Mouse (Mus musculus) CD4-positive, CD25-positive, alpha-beta regulatory T cell, adult 9 weeks (primary cell): ENCODE measurements around the gene Gm32687. TPM values are rescaled to one million over a fixed set of nuclear protein-coding genes. Genes with fewer than 3 reads are reported as not detected.

Experiments
- polyA plus RNA-seq: library from polyadenylated mRNA; unstranded; fragments of 100-300 nt; shearing (Covaris generic); gene quantifications from one replicate; pipeline ENCODE4 v1.2.1, GENCODE M21; 2017

The Gm32687 gene
- 15.3 TPM for polyA plus RNA-seq

DNA sequence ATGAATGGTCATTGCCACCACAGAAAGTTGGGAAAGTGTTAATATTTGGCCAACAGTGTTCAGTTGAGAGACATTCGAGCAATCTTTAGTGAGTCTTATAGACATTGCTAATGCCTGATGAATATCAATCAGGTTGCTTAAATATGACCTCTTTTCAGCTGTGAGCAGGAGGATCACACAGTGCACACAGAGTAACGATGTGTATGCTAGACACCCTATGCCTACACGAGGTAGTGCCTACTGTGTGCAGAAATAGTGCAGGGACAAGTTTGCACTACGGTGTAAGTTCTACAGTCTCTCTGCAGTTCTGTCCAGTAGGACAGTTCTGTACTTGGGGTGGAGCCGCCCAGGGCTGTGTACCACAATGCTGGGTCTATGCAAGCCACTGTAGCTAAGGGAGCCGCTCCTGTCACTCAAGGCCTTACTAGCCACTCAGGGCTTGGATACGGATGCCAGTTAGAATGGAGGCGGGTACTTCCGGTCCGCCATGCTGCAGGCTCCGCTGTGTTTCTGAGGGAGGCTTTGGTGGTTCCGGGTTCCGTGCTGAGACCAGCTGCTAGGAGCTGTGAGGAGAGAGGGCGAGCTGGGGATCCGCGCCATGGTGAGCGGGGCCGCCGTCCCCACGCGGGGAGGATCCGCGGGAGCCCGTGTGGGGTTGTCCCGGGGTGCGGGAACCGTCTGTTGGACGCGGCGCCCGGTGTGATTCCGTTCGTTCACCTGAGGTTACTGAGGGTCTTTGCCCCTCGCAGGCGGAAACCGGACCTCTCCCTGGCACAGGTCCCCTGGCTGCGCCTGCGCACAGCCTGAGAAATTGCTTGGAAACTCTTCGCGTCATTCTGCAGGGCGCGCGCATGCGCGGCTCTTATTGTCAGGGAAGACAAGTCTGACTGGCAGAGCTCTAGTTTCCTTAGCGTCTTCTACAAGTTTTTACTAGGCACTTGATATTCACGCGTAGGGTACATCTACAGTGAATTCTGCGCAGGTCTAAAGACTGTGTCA is at the start of gene Gm32687:
Gene Gm32687, plus strand, starts transcription at position 526 of the 999 bp plus-strand sequence.

DNA sequence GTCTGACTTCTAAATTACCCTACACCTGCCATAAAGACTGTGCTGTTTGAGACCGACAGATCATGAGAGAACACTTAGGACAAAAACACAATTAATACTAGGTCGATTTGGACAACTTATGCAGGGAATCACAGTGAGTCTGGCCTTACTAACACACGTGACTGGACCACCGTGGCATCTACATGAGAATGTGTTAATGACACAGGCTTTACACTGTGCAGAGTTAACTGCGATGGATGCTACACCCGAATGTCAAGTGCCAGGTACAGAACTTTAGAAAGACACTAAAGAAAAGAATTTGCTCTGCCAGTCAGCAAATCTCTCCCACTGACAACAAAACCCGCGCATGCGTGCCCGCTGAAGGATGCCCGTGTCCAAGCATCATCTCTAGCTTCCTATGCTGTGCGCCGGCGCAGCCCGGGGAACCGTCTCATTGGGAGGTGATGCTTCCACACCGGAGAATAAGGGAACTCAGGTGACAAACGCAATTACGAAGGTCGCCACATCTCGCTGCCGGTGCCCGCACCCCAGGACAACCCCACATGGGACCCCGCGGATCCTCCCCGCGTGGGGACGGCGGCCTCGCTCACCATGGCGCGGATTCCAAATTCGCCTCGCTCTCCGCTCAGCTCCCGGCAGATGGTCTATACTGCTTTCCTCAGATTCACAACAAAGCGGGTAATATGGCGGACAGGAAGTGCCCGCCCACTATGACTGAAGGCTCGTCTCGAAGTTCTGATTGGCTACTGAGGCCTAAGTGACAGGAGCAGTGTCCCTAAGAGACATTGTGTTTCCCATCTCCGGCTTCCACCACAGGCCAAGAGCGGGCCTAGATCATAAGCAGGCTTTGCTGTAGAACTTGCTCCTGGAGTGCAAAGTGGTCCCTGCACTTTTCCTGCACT is 66.4 kb downstream of the Gm32687 start, which contains the start of gene Zfp781:
Gene Zfp781, minus strand, starts transcription at position 639 of the 902 bp plus-strand sequence.

Other genes with a start within 250 kb of the Gm32687 start
- gene Sirt6, start 236.1 kb upstream of the Gm32687 start, polyA plus RNA-seq: 25.2 TPM
- 0.88 TPM for gene Ankrd24, start 235.4 kb upstream of the Gm32687 start, polyA plus RNA-seq
- gene Gm10778, start 214.9 kb upstream of the Gm32687 start, polyA plus RNA-seq: 9.6 TPM
- gene Zfp433, start 159.1 kb upstream of the Gm32687 start, polyA plus RNA-seq: 21.6 TPM
- 6.3 TPM for gene Gm3055, start 92.8 kb upstream of the Gm32687 start, polyA plus RNA-seq
- gene Gm4767, start 51.7 kb upstream of the Gm32687 start, polyA plus RNA-seq: 6.8 TPM
- 7.6 TPM for gene Zfp781, start 66.5 kb downstream of the Gm32687 start, polyA plus RNA-seq
- 12.2 TPM for gene Zfp873, start 184.2 kb downstream of the Gm32687 start, polyA plus RNA-seq
- 8.5 TPM for gene BC024063, start 219.4 kb downstream of the Gm32687 start, polyA plus RNA-seq